Mouse (Mus musculus) urinary bladder, postnatal 25 days (tissue): ENCODE data around the gene Mindy2.

ENCODE experiments used
- DNase-seq: peaks from one replicate; pipeline ENCODE4 v3.0.0; 2022; ENCODE audit warnings: low spot score

Mindy2 gene

GRCm38 (mm10) chr9:70668048-70668447 lies 11.1 kb upstream of the Mindy2 start:
- DNase-seq = no peak

DNA sequence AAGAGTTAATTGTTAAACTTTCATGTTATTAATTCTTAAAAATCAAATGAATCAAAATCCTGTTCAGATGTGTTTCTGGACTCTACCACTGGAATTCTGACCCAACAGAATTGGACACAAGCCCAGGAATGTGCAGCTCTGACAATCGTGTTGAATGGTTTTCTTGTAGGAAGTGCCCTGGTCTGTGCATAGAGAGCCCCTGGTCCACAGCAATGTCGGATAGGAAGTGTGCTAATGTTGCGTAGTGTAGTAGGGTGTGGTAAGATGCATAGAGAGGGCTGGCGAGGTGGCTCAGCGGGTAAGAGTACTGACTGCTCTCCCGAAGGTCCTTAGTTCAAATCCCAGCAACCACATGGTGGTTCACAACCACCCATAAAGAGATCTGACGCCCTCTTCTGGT lies 9.8 kb upstream of the Mindy2 start:
- no peak for DNase-seq

GRCm38 (mm10) chr9:70665372-70666145 lies 8.6 kb upstream of the Mindy2 start:
- DNase-seq = no peak

DNA sequence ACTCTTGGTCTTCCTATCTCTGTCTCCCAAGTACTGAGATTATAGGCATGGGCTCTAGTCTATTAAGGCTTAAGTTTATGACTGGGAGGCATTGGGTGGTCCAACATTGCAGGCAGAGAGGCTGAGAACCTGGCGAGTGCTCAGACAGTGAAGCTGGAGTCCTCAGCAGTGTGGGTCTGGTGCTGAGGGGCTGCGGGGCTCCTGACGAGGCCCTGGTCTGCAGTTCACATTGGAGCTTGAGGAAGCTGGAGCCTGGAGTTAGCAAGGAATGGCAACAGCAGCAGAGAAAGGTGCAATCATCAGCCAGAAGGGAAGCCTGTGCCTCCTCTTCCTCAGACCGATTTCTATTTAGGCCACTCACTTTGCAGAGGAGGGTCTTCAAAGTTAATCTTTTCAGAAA lies 7.9 kb upstream of the Mindy2 start:
- no peak for DNase-seq

DNA sequence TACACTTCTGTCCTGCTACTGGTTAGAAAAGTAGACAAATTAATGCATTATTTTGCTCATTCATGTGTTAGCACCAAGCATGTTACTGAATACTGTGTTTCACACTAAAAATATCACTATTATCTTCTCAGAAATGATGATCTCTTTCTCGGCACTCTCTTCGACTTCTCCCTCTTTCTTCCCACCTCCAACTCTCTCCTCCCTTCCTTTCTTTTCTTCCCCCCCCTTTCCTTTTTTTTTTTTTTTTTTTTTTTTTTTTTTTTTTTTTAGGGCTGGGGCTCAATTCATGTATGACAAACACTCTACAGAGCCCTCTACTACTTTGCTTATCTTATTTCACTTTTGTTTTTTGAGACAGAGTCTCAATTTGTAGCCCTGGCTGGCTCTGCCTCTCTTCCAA lies 1.3 kb upstream of the Mindy2 start:
- DNase-seq = no peak

DNA sequence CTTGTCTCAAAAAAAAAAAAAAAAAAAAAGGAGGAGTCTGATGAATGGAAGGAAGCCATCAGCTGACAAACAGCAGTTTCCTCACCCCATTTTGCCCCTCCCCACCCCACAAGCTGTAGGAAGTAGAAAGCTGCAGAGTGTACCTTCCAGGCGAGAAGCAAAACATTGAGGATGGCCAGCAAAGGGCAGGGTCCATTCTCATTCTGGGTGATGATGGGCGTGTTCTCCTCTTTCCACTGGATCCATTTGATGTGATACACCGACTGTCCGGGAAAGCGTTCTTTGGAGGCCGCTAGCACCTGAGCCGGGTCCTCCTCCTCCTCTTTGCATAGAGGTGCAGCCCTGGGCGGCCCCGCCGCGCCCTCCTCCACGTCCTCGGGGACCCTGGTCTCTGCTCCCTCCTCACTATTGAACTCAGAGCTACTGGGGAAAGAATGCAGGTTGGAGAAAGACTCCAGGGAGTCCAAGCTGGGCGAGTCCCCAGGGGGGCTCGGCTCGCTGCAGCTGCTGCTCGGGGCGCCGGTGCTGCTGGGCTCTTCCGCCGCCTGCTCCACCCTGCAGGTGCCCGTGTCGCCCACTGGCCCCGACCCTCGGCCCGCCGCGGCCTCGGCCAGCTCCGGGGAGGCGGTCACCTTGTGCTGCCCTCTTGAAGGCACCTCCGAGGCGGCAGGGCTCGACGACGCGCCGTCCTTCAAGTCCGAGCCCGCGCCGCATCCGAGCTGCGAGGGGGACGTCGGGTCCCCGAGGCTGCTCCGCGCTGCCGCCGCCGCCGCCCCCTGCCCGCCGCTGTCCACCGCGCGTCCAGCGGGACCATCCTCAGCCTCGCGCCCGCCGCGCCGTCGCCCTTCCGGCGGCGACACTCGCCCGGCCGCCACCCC lies 605 bp downstream of the Mindy2 start, which contains the start of gene Gm10642:
Gene Gm10642 (plus strand): TSS at position 122 of the 878 bp plus-strand sequence.
- DNase-seq = peak; percentile 32

DNA sequence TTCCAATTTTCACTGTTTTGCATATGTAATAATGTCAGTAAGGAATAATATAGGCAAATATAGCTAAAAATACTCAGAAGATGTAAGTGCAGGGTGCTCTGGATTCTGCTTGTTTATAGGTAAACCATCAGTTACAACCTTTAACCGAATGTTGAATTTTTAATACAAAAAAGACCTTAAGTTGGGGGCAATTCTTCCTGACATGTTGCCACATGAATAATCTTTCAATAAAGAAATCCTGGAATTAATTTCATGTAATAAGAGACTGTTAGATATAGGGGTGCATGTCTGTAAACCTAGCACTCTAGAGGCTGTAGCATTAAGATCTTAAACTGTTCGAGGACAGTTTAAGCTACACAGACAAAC lies 1.2 kb downstream of the Mindy2 start:
- DNase-seq = no peak

GRCm38 (mm10) chr9:70654496-70654895 lies 2.5 kb downstream of the Mindy2 start:
- DNase-seq = no peak

DNA sequence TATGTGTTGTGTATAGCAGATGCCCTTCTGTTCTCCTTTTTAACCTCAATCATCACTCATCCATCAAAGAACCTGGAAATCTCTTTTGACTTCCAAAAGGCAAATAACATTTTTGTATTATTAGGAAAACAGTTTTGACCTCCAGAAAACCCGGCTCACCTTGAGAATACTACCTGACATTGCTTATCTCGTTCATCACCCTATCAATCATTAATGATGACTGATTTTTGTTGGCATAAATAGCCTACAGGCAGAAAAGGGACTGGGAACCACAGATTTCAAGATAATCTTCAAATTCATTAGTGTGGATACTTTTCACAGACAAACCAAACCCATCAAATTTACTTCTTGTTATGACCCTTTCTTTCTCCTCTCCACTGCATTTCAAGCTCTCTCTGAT lies 3.1 kb downstream of the Mindy2 start:
- DNase-seq = no peak

GRCm38 (mm10) chr9:70652221-70652620 lies 4.8 kb downstream of the Mindy2 start:
- DNase-seq = no peak

DNA sequence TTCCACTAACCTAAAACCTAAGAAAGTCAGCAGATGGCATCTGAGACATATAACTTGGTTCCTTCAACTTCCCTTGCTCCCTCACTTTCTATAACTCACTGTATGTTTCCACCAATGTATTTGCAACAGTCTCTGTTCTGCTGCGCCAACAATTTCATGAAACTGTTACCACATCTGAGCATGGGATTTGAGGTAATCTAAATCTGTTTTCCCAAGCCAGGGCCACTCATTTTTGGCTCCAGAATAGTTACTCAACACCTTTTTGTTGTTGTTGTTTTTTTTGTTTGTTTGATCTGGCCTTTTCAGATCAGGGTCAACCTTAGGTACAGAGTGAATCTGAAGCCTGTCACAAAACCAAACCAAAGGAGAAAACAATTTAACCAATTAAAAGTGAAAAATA lies 6.0 kb downstream of the Mindy2 start:
- no peak for DNase-seq

- DNase-seq = no peak
Measured at GRCm38 (mm10) chr9:70650260-70650659, 6.7 kb downstream of the Mindy2 start.

DNA sequence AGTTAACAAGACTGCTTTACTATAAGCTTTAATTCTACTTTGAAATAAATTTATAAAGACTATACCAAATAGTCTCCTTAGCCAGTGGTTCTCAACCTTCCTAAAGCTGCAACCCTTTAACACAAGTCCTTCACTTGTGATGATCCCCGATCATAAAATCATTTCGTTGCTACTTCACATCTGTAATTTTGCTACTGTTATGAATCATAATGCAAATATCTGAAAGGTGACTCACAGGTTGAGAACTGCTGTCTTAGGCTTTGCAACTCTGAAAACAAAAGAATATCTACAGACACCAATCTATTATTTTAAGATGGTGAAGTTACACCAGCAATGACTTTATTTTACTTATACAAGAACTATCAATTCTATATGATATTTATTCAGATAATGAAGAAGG lies 20.2 kb downstream of the Mindy2 start:
- DNase-seq = no peak

- DNase-seq = no peak
Measured at GRCm38 (mm10) chr9:70631665-70632064, 25.3 kb downstream of the Mindy2 start.

DNA sequence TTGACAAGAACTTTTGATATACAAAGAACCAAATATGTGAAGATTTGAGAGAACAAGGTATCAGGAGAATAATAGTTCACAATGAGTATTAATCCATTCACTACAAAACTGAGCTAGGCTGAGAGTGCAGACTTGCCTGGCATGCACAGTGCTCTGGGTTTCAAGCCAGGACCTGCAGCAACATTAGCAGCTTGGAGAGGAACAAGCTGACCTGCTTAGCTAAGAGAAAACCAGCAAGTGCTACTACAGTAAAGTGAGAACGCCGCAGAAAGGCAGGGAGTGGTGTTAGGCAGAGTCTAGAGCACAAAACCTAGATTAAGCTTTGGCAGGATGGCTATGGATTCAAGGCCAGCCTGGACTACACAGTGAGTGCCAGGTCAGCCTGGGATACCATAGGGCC lies 27.3 kb downstream of the Mindy2 start:
- DNase-seq = no peak

GRCm38 (mm10) chr9:70611026-70611673 lies 45.8 kb downstream of the Mindy2 start:
- no peak for DNase-seq

DNA sequence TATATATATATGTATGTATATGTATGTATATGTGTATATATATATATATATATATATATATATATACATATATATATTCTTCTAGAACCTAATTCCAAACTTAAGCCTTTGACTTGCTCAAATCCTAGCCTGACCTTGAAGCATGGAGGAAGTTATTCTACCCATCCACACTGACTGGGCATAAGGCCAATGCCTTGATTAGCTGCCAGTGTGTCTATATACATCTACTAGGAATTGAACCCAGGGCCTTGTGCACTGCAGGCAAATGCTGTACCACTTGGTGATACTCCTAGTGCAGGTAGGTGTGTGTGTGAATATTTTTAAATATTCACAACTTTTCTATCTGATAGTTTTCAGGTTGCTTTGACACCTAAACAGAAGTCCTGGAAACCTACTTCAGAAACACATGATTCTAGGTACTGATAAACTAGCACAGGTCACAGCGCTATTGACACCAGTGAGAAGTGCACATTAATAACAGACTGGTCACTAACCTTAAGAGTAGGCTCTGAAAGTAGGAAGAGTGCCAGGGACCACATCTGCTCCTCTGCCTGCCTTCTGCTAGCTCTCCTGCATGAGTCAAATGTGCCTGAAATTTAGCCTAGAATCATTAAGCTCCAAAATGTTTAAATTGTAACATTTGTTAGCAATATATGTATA lies 54.7 kb downstream of the Mindy2 start:
- no peak for DNase-seq

DNA sequence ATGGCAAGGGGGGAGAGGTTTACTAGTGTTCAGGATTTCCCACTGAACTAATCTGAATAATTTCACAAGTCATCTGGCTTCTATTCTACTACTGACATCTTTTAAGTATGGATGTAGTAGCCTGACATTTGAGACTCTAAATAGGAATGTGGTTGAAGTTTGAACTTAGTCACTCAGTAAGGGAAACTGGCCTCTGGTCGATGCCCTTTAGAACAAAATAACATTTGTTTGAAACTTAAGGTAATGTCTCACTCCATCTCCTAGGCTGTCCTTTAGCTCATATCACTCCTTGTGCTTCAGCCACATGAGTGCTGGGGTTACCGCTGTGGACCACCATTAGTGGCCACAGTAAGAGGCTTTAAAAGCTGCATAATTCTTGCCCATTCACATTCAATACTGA lies 58.7 kb downstream of the Mindy2 start:
- no peak for DNase-seq

- DNase-seq = no peak
Measured at GRCm38 (mm10) chr9:70591486-70591885, 65.5 kb downstream of the Mindy2 start.

DNA sequence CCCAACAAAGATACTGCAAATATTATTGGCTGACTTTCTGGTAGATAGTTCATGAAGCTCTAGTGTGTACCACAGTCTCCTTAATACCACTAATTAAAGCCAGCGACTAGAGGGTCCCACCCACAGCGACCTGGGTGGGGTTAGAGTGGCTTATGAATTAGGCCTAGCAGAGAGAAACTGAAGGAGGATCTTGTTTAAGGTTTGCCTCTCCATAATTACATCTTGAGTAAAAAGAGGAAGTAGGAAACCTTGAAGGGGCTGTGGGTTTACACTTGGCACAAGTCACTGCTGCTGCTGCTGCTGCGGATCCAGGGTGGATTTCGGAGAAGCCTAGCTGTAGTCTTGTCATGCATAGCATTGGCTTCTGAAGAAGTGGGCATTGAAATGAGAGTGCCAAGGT lies 66.2 kb downstream of the Mindy2 start:
- DNase-seq = no peak

GRCm38 (mm10) chr9:70587171-70587570 lies 69.8 kb downstream of the Mindy2 start:
- no peak for DNase-seq

GRCm38 (mm10) chr9:70585172-70585571 lies 71.8 kb downstream of the Mindy2 start:
- no peak for DNase-seq
